Mouse (Mus musculus) embryonic facial prominence, embryonic 10.5 days (tissue): ENCODE data around the gene Stk24. TPM values are rescaled to one million over a fixed set of nuclear protein-coding genes. Genes with fewer than 3 reads are reported as not detected.
A peak's percentile ranks its signal among the peaks of the same experiment; 100 is the strongest.

ENCODE experiments used
- DNase-seq: peaks from one replicate; pipeline ENCODE4 v3.0.0-alpha.2; 2017; ENCODE audit warnings: low spot score
- H3K27ac ChIP-seq: fragments of 300-500 bp; sonication (generic); replicated peaks from 2 replicates; pipeline ENCODE4 v1.5.1; 2016; ENCODE audit warnings: mild to moderate bottlenecking
- H3K27me3 ChIP-seq: fragments of 300-500 bp; sonication (generic); replicated peaks from 2 replicates; pipeline ENCODE4 v1.6.1; 2016; ENCODE audit warnings: low read depth, mild to moderate bottlenecking; ENCODE audit not compliant: poor library complexity, severe bottlenecking
- H3K36me3 ChIP-seq: fragments of 300-500 bp; sonication (generic); replicated peaks from 2 replicates; pipeline ENCODE4 v1.6.1; 2016; ENCODE audit warnings: mild to moderate bottlenecking, moderate library complexity
- H3K4me1 ChIP-seq: fragments of 300-500 bp; sonication (generic); 2 replicates; pipeline ENCODE4 v1.6.1; 2016
- H3K4me3 ChIP-seq: fragments of 300-500 bp; sonication (generic); 2 replicates; pipeline ENCODE4 v1.5.1; 2016; ENCODE audit warnings: mild to moderate bottlenecking, moderate library complexity
- H3K9me3 ChIP-seq: fragments of 300-500 bp; sonication (generic); 2 replicates; pipeline ENCODE4 v1.6.1; 2016; ENCODE audit warnings: mild to moderate bottlenecking
- WGBS: fragments of 180-500 bp; shearing (Covaris S2); methylation state at CpG from one replicate; pipeline ENCODE4 v1.1.7; 2016; 5-methylcytosine and 5-hydroxymethylcytosine counted together
- polyA plus RNA-seq: library from polyadenylated mRNA; unstranded; fragments of >200 nt; fragmentation: Nextera tagmentation; extraction: Ambion mirVana; gene quantifications from 2 replicates; pipeline ENCODE4 v1.2.1, GENCODE M21; 2016

The Stk24 gene
- polyA plus RNA-seq, 1 experiment from 2014 or later = 39.9 TPM

DNA sequence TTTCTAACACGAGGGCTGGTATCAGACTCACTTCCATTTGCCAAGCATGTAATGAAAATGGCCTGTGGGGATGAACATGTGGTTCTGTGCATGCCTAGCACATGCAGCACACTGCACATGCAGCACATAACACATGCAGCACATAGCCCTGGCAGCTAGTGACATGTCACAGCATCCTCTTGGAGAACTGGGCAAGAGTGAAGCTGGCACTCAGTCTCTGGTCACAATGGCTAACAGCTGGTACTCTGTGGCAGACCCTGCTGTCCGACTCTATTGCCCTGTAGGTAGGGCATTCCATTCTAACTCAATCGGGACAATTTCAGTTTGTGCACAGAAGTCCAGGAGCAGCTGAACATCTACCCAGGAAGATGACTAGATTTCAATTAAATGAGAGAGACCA is 36.9 kb downstream of the Stk24 start:
- WGBS = 89% methylated on average over 3 of the region's 3 CpGs
- Histone ChIP-seq H3K9me3 (no peaks in the 10 kb centered on the region), H3K27me3 (no peaks in the 10 kb centered on the region), H3K4me1 (peaks cover 60% of the 10 kb centered on the region), H3K36me3 (0 out of 2 replicates have a peak, but pooled peaks cover under 1% of the 10 kb centered on the region), H3K27ac (no peak overlapping the region), H3K4me3 (no peak overlapping the region)
- DNase-seq = no peak

DNA sequence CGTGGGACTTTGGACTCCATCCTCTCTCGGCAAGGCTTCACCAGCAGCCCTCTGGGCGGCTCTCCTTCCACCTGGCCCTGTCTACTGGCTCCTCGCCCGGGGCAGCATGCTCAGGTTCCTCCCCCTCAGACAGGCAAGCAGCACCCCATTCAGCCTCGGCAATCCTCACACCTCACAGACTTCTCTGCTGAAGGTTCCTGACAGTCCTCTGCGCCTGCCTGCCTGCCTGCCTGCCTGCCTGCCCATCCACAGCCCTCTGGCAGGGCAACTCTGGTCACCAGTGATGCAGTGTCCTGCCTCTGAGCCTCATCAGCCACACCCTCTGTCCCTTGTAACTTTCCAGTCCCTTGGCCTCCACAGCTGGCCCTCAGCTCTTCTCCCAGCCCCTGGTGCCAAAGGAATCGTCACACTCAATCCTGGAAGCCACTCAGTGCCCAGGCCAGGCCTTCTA is 39.8 kb downstream of the Stk24 start:
- Histone ChIP-seq H3K4me3 (no peak overlapping the region), H3K9me3 (no peaks in the 10 kb centered on the region), H3K27me3 (no peaks in the 10 kb centered on the region), H3K4me1 (peaks cover 34% of the 10 kb centered on the region), H3K36me3 (peaks cover 30% of the 10 kb centered on the region), H3K27ac (no peak overlapping the region; the same call in 1 of the 2 replicates)
- 81% methylated on average over 8 of the region's 8 CpGs for WGBS
- DNase-seq = no peak

DNA sequence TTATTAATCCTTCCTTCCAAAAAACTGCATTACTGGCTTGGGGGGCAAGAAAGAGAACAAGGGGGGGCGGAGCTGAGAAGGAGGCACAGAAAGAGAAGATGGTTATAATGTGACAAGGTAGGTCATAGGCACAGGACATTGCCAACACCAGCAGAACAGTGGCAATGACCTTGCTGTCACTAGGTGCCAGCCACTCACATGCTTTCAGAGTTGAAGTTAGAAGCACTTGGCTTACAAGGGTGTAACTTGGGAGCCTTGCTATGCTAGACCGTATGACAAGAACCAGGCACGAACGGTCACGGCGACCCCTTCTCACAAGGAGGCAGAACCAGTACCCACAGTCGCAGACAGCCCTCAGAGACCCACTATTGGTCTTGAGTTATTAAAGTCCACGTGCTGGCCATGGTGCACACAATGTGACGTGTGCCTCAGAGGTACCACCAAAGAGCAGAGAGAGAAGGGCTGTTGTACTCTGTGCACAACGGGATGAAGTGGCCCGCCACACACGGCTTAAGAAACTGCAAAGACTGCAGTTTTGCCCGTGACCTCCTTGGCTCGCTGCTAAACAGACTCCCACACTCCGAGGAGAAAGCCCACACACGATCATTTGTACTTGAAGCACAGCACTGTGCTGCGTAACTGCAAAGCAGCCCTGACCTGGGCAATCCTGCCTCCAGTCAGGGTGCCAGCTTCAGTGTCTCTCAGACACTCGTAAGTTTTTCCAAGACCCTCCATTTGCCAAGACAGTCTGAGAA is 40.8 kb downstream of the Stk24 start:
- Histone ChIP-seq H3K9me3 (no peaks in the 10 kb centered on the region), H3K27ac (no peak overlapping the region), H3K4me1 (peaks cover 27% of the 10 kb centered on the region), H3K36me3 (peaks cover 40% of the 10 kb centered on the region), H3K27me3 (no peaks in the 10 kb centered on the region), H3K4me3 (no peak overlapping the region)
- WGBS = 90% methylated on average over 18 of the region's 18 CpGs
- no peak for DNase-seq

DNA sequence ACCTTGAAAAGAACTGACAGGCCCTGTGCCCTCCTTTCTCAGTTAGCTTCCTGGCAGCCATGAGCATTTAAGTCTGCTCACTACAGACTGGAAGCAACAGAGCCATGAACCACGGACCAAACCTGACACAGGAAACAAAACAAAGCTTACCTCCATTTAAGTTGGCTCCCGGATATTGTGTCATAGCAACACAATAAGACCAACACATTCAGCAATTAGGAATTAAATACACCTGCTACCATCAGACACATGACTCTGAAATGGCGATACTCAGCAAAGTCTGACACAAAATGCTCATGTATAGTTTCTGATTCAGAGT is 49.8 kb downstream of the Stk24 start:
- Histone ChIP-seq H3K36me3 (peaks cover 24% of the 10 kb centered on the region), H3K27me3 (no peaks in the 10 kb centered on the region), H3K4me1 (peaks cover 29% of the 10 kb centered on the region), H3K4me3 (no peak overlapping the region), H3K9me3 (no peaks in the 10 kb centered on the region), H3K27ac (no peak overlapping the region)
- no peak for DNase-seq
- WGBS = 83% methylated on average over 3 of the region's 3 CpGs

DNA sequence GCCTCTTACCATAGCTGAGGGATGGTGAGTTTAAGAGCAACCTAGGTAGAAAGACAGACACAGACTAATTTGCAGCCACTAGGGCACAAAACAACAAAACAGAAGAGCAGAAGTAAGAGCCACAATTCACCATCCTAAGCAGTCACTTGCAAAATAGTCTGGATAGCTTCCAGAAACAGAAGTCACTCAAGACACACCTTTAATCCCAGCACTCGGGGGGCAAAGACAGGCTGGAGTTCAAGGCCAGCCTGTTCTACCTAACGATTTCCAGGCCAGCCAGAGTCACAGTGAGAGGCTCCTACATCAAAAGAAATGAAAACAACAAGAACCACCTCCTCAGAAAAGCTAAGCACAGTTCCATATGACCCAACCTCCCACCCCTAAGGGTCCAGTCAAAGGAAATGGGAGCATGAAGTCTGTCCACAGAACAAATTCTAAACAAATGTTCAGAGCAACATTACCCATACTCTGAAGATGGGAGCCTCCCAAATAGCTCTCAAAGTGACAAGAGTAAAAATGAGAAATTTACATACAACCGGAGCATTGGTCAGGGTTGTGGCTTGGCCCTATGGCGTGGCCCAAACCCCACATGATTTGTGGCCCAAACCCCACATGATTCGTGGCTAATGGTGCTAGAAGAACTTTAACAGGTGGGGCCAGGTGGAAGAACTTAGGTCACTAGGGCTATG is 50.3 kb downstream of the Stk24 start:
- DNase-seq = no peak
- H3K4me3 ChIP-seq = no peak overlapping the region
- 73% methylated on average over 5 of the region's 5 CpGs for WGBS
- H3K27ac ChIP-seq = no peak overlapping the region
- H3K4me1 ChIP-seq = peaks cover 33% of the 10 kb centered on the region
- no peaks in the 10 kb centered on the region for H3K27me3 ChIP-seq
- H3K9me3 ChIP-seq = no peaks in the 10 kb centered on the region
- peaks cover 19% of the 10 kb centered on the region for H3K36me3 ChIP-seq

DNA sequence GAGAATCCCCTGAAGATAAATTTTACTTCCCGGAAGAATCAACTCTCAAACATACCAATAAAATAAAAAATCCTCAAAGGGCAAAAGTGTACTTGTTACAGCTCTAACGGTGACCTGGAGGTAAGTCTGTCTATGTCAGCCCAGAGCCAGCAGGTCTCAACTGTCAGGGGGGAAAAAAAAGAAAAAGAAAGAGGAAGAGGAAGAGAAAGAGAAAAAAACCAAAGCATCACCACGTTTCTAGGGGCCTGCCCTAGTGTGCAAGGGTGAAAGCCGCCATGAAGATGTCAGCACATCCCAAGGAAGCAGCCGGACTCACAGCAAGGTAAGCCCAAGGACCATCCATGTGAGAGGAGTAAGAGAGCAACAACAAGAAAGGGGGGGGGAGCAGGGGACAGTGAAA is 50.9 kb downstream of the Stk24 start:
- peaks cover 13% of the 10 kb centered on the region for H3K36me3 ChIP-seq
- H3K4me1 ChIP-seq = peaks cover 39% of the 10 kb centered on the region
- no peaks in the 10 kb centered on the region for H3K27me3 ChIP-seq
- 87% methylated on average over 5 of the region's 5 CpGs for WGBS
- no peaks in the 10 kb centered on the region for H3K9me3 ChIP-seq
- H3K4me3 ChIP-seq = no peak overlapping the region
- DNase-seq = no peak
- no peak overlapping the region for H3K27ac ChIP-seq

DNA sequence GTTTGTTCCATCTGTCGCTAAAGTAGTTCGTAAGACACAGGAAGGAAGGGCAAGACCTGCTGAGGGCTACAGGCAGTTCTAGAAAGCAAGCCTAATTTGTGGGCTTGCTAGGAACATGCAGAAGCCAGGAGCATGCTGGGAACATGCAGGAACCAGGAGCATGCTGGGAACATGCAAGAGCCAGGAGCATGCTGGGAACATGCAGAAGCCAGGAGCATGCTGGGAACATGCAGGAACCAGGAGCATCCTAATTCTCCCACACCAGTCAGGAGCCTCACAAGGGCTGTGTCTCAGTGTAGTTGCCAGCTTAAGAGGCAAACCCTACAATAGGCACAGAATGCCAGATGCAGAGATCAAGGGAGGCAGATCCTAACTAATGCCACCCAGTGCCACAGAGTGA is 53.4 kb downstream of the Stk24 start:
- 93% methylated on average over 2 of the region's 2 CpGs for WGBS
- H3K9me3 ChIP-seq = no peaks in the 10 kb centered on the region

DNA sequence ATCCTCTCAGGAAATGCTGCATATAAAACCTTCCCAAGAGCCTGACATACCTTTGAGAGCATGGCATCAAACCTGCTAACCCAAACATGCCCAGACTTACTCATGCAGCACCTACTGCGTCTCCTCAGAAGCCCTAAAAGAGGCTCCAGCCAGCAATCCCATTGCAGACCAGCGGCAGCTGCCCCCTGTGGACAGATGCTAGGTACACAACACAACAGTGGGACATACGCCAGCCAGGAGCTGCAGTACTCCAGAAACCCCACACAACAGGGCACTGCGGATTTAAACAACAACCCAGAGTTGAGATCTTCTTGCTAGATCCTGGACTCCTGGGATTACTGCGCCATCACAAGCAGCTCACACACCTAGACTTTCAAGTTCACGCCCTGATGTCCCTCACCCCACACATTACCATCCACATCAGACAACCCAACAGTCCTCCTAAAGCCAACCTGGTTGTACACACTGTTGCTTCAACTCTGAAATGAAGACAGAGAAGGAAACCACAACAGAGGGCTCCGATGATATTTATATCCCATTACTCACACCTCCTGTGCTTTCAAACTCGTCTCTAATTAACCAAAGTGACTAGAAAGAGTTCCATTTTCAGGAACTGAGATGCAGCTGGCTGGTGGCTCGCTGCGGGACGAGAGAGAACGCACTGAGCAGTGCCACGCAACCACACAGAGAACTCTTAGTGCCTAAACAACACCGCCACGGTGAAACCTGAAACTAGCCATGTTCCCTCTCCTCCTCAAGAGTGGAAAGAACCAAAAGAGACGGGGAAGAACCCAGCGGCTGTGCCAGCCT is 55.1 kb downstream of the Stk24 start:
- no peak overlapping the region for H3K4me3 ChIP-seq
- WGBS = 91% methylated on average over 17 of the region's 17 CpGs
- H3K36me3 ChIP-seq = 0 out of 2 replicates have a peak, but pooled peaks cover 4% of the 10 kb centered on the region
- DNase-seq = no peak
- H3K4me1 ChIP-seq = peaks cover 46% of the 10 kb centered on the region
- H3K27me3 ChIP-seq = no peaks in the 10 kb centered on the region
- H3K9me3 ChIP-seq = no peaks in the 10 kb centered on the region
- no peak overlapping the region for H3K27ac ChIP-seq

More for the DNA sequence above, 53.4 kb downstream of the Stk24 start:
- no peak for DNase-seq
- Histone ChIP-seq H3K36me3 (0 out of 2 replicates have a peak, but pooled peaks cover 4% of the 10 kb centered on the region), H3K4me3 (no peak overlapping the region), H3K27me3 (no peaks in the 10 kb centered on the region), H3K27ac (no peak overlapping the region), H3K4me1 (peaks cover 52% of the 10 kb centered on the region)

DNA sequence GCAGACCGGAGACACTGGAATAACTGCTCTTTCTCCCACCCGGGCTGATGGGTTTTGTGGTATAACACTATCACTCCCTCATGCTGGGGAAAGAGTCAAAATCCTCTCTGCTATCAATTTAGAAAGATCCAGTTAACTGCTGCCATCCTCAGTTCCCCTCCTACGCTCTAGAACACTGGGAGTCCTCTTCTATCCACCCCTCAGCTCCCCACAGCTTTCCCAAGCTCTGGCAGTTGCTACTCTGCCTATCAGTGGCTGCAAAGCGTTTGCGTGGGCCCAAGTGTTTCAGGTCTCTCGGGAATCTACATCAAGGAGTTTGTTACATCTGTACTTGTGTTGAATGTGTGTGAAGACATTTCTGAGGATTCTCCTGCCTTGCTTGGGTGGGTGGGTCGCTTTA is 57.2 kb downstream of the Stk24 start:
- no peak for DNase-seq
- 0 out of 2 replicates have a peak, but pooled peaks cover 4% of the 10 kb centered on the region for H3K36me3 ChIP-seq
- WGBS = 85% methylated on average over 7 of the region's 7 CpGs
- H3K27me3 ChIP-seq = no peaks in the 10 kb centered on the region
- no peak overlapping the region for H3K4me3 ChIP-seq
- no peaks in the 10 kb centered on the region for H3K9me3 ChIP-seq
- H3K27ac ChIP-seq = no peak overlapping the region
- H3K4me1 ChIP-seq = peaks cover 42% of the 10 kb centered on the region

DNA sequence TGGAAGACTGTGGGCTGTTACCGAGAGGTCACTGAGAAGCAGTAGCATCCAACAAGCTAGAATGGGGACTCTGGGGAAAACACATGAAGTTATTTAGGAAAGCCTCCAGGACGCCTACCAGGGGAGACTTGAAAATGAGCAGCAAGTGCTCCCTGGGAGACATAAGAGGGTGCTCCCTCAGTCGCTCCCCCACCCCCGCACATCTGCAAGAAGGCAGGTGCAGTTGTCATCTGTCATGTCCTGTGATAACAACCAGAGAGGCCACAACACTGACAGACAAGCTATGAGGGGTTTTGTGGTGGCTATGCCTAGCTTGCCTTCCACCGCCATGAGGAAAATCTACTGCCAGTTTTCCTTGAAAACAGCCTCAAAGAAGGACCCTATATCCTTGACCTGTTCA is 57.7 kb downstream of the Stk24 start:
- Histone ChIP-seq H3K4me3 (no peak overlapping the region), H3K9me3 (no peaks in the 10 kb centered on the region), H3K27me3 (no peaks in the 10 kb centered on the region), H3K36me3 (0 out of 2 replicates have a peak, but pooled peaks cover 4% of the 10 kb centered on the region), H3K27ac (no peak overlapping the region), H3K4me1 (peaks cover 46% of the 10 kb centered on the region)
- 87% methylated on average over 5 of the region's 5 CpGs for WGBS
- no peak for DNase-seq

DNA sequence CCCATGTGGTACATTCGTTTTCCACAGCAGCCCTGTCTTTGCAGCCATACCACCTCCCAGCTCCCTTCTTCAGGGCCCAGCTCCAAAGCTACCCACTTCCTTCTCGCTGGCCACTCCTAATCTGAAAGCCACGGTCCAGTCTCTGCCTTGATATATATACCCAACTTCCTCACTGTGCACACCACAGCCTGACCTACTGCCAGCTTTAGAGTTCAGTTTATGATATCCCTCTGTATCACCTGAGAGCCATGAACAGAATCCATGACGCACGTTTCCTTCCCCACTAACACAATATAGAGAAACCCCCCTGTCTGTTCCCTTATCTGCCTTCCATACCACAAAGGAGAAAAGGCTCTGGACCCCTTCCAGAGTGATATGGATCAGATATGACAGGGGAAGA is 61.4 kb downstream of the Stk24 start:
- H3K4me1 ChIP-seq = peaks cover 43% of the 10 kb centered on the region
- no peak overlapping the region for H3K4me3 ChIP-seq
- DNase-seq = no peak
- H3K27ac ChIP-seq = no peak overlapping the region
- H3K27me3 ChIP-seq = no peaks in the 10 kb centered on the region
- WGBS = 86% methylated on average over 5 of the region's 5 CpGs
- 0 out of 2 replicates have a peak, but pooled peaks cover 2% of the 10 kb centered on the region for H3K36me3 ChIP-seq
- H3K9me3 ChIP-seq = no peaks in the 10 kb centered on the region

DNA sequence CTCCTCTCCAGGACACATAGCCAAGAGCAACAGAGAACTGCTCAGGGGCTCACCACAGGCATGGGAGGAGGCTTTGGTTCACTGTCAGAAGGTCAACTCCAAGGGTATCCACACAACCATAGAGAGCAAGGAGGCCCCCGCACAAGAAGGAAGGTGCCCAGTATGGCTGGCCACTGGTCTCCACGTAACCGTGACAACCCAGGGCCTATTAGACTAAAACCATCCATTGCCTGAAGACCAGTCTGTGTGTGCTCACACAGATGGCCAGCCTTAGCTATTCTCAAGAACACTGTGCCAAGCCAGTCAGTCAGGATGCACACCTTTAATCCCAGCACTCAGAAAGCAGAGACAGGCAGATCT is 62.5 kb downstream of the Stk24 start:
- no peaks in the 10 kb centered on the region for H3K9me3 ChIP-seq
- peak overlapping the region; percentile 24; the same call in 1 of the 2 replicates for H3K27ac ChIP-seq
- no peaks in the 10 kb centered on the region for H3K36me3 ChIP-seq
- H3K4me1 ChIP-seq = peaks cover 36% of the 10 kb centered on the region
- 88% methylated on average over 3 of the region's 3 CpGs for WGBS
- H3K27me3 ChIP-seq = no peaks in the 10 kb centered on the region
- H3K4me3 ChIP-seq = no peak overlapping the region
- DNase-seq = no peak
